Mouse (Mus musculus): ENCODE data around the gene Klhdc7a.

- TF ChIP-seq CTCF (IDR thresholded peaks at IDR 0.05; ENCODE audit: low read depth, low read length): no peak
- no peak for TF ChIP-seq TAL1 (conservative IDR thresholded peaks at IDR 0.05; ENCODE audit: low read depth, low read length)
- no peak for TF ChIP-seq GATA2 (IDR thresholded peaks at IDR 0.05; ENCODE audit: borderline replicate concordance, low read depth, low read length)
- TF ChIP-seq GATA1 (IDR thresholded peaks at IDR 0.05; ENCODE audit: borderline replicate concordance, low read length): no peak
These were observed 20.5 kb downstream of the Klhdc7a start for GRCm38 (mm10) chr4:139947341-139947740.

Data from G1E (cell line).